Mouse (Mus musculus): ENCODE data around the gene Saysd1. TPM values are rescaled to one million over a fixed set of nuclear protein-coding genes. Genes with fewer than 3 reads are reported as not detected.
"Not testable (repeated sequence)": the region's sequence is repeated elsewhere in the genome, so short reads cannot be mapped to it uniquely, and the experiment has no call there.

Gene Saysd1
- total RNA-seq, 2 experiments from 2014 or later: 2.4 to 2.7 TPM

DNA sequence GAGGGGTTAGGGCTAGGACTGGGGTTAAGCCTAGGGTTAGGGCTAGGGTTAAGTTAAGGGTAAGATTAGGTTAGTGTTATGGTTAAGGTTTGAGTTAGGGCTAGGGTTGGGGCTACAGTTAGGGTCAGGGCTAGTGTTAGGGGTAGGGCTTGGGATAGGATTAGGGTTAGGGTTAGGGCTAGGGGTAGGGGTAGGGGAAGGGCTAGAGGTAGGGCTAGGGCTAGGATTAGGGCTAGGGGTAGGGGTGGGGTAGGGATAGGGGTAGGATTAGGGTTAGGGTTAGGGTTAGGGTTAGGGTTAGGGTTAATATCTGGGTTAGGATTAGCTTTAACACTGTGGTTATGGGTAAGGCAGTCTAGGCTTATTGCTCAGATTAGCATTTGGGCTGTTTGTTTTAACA lies 73.6 kb downstream of the Saysd1 start:
- intact Hi-C loops (cut with DNase I): loop anchor here (5.0 kb wide), 1 partner anchor 77 kb away; no protein-coding TSS in a partner anchor
- DNase-seq (ENCODE audit: low spot score): no peak

GRCm38 (mm10) chr14:20048481-20048835 lies 89.9 kb downstream of the Saysd1 start:
- DNase-seq (ENCODE audit: low spot score): no peak
- intact Hi-C loops (cut with DNase I): no loop called here

- DNase-seq (ENCODE audit: low spot score): no peak
- intact Hi-C loops (cut with DNase I): no loop called here
Observed at GRCm38 (mm10) chr14:20047814-20048480, 90.4 kb downstream of the Saysd1 start.

GRCm38 (mm10) chr14:20047291-20047690 lies 91.0 kb downstream of the Saysd1 start:
- DNase-seq (ENCODE audit: low spot score): no peak
- intact Hi-C loops (cut with DNase I): no loop called here

DNA sequence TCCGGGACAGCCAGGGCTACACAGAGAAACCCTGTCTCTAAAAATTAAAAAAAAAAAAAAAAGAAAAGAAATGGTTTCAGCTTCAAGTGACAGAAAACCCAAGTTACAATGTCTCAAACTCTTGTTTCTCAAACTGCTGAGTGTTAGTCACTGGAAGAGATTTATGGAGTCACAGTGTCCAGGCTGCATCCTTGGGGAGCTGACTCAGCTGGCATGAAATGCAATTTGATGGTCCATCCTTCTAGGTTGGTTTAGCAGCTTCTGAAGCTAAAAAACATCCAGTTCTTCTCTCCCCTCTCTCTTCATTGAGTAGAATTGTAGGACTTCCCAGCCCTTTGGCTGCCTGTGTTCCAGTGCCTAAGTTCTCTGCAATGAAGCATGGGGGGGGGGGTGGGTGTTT lies 94.3 kb downstream of the Saysd1 start:
- intact Hi-C loops (cut with DNase I): no loop called here
- DNase-seq (ENCODE audit: low spot score): no peak

- no peak for DNase-seq (ENCODE audit: low spot score)
- intact Hi-C loops (cut with DNase I): no loop called here
Observed at GRCm38 (mm10) chr14:20041836-20042235, 96.5 kb downstream of the Saysd1 start.

GRCm38 (mm10) chr14:20040976-20041375 lies 97.4 kb downstream of the Saysd1 start:
- intact Hi-C loops (cut with DNase I): no loop called here
- DNase-seq (ENCODE audit: low spot score): no peak

DNA sequence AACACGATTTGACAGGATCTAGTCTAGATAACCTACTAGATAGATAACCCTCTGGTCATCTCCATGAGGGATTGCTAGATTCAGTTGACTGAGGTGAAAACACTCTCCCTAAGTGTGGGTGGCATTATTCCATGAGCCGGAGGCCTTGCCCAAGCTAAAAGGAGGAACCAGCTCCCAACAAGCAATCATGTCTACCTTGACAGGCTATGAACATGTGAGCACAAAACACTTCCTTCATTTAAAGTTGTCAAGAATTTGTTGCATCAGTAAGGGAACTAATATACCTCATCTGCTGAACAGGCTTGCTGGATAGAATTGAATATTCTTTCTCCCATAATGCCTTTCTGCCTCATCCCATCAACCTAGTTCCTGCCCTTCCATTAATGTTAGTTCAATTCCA lies 98.5 kb downstream of the Saysd1 start:
- DNase-seq (ENCODE audit: low spot score): no peak
- intact Hi-C loops (cut with DNase I): no loop called here

DNA sequence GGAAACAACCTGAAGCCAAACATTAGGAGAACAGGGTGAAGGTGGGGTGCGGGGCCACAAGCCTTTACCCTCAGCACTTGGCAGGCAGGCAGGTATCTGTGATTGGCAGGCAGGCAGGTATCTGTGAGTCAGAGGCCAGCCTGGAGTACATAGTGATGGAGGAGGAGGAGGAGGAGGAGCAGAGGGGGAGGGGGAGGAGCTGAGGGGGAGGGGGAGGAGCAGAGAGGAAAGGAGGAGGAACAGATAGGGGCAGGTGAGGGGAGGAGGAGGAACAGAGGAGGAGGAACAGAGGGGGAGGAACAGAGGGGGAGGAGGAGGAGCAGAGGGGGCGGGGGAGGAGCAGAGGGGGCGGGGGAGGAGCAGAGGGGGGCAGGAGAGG lies 105.6 kb downstream of the Saysd1 start:
- intact Hi-C loops (cut with DNase I): no loop called here
- no peak for DNase-seq (ENCODE audit: low spot score)

- no peak for DNase-seq (ENCODE audit: low spot score)
- intact Hi-C loops (cut with DNase I): no loop called here
Observed at GRCm38 (mm10) chr14:20032016-20032737, 106.2 kb downstream of the Saysd1 start.

GRCm38 (mm10) chr14:20029606-20030005 lies 108.7 kb downstream of the Saysd1 start:
- no peak for DNase-seq (ENCODE audit: low spot score)
- intact Hi-C loops (cut with DNase I): no loop called here

- DNase-seq (ENCODE audit: low spot score); intact Hi-C loops (cut with DNase I): not testable (repeated sequence)
Observed at GRCm38 (mm10) chr14:20027475-20027874, 110.9 kb downstream of the Saysd1 start.

Other genes with a start within 250 kb of the Saysd1 start
- gene Gng2, start 160.9 kb downstream of the Saysd1 start, total RNA-seq (2021): 10 to 100 TPM; 15.8 to 16.7 TPM
- under 1 TPM; 0.55 to 0.56 TPM for gene Kcnk5, start 43.3 kb upstream of the Saysd1 start, total RNA-seq (2021)
- gene Kcnk16, start 130.7 kb upstream of the Saysd1 start, total RNA-seq (2021): not detected
- gene Nudt13, start 156.2 kb upstream of the Saysd1 start, total RNA-seq (2021): 10 to 100 TPM; 27.6 to 33.6 TPM
- gene Ecd, start 209.6 kb upstream of the Saysd1 start, total RNA-seq (2021): 10 to 100 TPM; 29.9 to 36.2 TPM
- gene Fam149b, start 209.6 kb upstream of the Saysd1 start, total RNA-seq (2021): 10 to 100 TPM; 34.0 to 34.1 TPM

Measured in heart, postnatal 25 days (tissue).